Mouse (Mus musculus): ENCODE results near the gene Map6.

Map6 gene

GRCm38 (mm10) chr7:99316207-99316606, 49.0 kb downstream of the Map6 start:
- DNase-seq, result no peak

GRCm38 (mm10) chr7:99317475-99317874, 50.2 kb downstream of the Map6 start:
- no peak for DNase-seq

- DNase-seq, result peak in 1 of 2 experiments; percentile 44
These were observed 53.3 kb downstream of the Map6 start for GRCm38 (mm10) chr7:99320524-99320923.

- DNase-seq, result no peak
These were observed 55.6 kb downstream of the Map6 start for GRCm38 (mm10) chr7:99322691-99323320.

- DNase-seq, result no peak
These were observed 56.1 kb downstream of the Map6 start for GRCm38 (mm10) chr7:99323321-99323700.

- no peak for DNase-seq
These were observed 57.6 kb downstream of the Map6 start for GRCm38 (mm10) chr7:99324810-99325209.

- no peak for DNase-seq
These were observed 58.9 kb downstream of the Map6 start for GRCm38 (mm10) chr7:99326128-99326527.

GRCm38 (mm10) chr7:99328847-99329246, 61.6 kb downstream of the Map6 start:
- DNase-seq, result no peak

- no peak for DNase-seq
These were observed 62.8 kb downstream of the Map6 start for GRCm38 (mm10) chr7:99330012-99330411.

- peak; percentile 96 to 97 for DNase-seq
These were observed 65.7 kb downstream of the Map6 start for GRCm38 (mm10) chr7:99332774-99333480.

GRCm38 (mm10) chr7:99340736-99341135, 73.5 kb downstream of the Map6 start:
- no peak for DNase-seq

GRCm38 (mm10) chr7:99343577-99343976, 76.3 kb downstream of the Map6 start:
- DNase-seq, result no peak

- DNase-seq, result no peak
These were observed 80.0 kb downstream of the Map6 start for GRCm38 (mm10) chr7:99347268-99347667.

GRCm38 (mm10) chr7:99348883-99349282, 81.6 kb downstream of the Map6 start:
- DNase-seq, result no peak

GRCm38 (mm10) chr7:99349782-99350720, 82.8 kb downstream of the Map6 start:
- peak; percentile 33 to 54 for DNase-seq

GRCm38 (mm10) chr7:99351104-99351801, 84.0 kb downstream of the Map6 start:
- DNase-seq, result peak; percentile 64 to 74

- peak; percentile 55 to 71 for DNase-seq
These were observed 84.7 kb downstream of the Map6 start for GRCm38 (mm10) chr7:99351802-99352517.

- DNase-seq, result peak; percentile 96 to 97
These were observed 85.5 kb downstream of the Map6 start, which contains the start of gene Serpinh1 for GRCm38 (mm10) chr7:99352526-99353400. Gene Serpinh1, minus strand, starts transcription at chr7:99353239.

GRCm38 (mm10) chr7:99355731-99356131, 88.5 kb downstream of the Map6 start:
- DNase-seq, result peak; percentile 87 to 93

GRCm38 (mm10) chr7:99356244-99356930, 89.1 kb downstream of the Map6 start:
- peak; percentile 68 to 78 for DNase-seq
